Mouse (Mus musculus) forebrain, postnatal 0 days (tissue): ENCODE results near the gene 6030445D17Rik. TPM values are rescaled to one million over a fixed set of nuclear protein-coding genes. Genes with fewer than 3 reads are reported as not detected.

Source experiments
- ATAC-seq: fragments of 200-750 bp; cut with Nextera tagmentation; 2 replicates; pipeline ENCODE4 v1.8.0; 2017; ENCODE audit warnings: mild to moderate bottlenecking, moderate library complexity
- DNase-seq: peaks from one replicate; pipeline ENCODE4 v3.0.0-alpha.2; 2015
- H3K27ac ChIP-seq: fragments of 300-500 bp; sonication (generic); 2 replicates; pipeline ENCODE4 v1.5.1; 2014; ENCODE audit warnings: low read depth, mild to moderate bottlenecking, antibody characterized with exemption, low read length, moderate library complexity, mixed read lengths
- H3K27me3 ChIP-seq: fragments of 300-500 bp; sonication (generic); 2 replicates; pipeline ENCODE4 v1.6.1; 2014; ENCODE audit warnings: mild to moderate bottlenecking, low read length, mixed read lengths; ENCODE audit not compliant: insufficient read depth
- H3K36me3 ChIP-seq: fragments of 300-500 bp; sonication (generic); 2 replicates; pipeline ENCODE4 v1.6.1; 2014; ENCODE audit warnings: mild to moderate bottlenecking, moderate library complexity; ENCODE audit not compliant: insufficient read depth
- H3K4me1 ChIP-seq: fragments of 300-500 bp; sonication (generic); 2 replicates; pipeline ENCODE4 v1.6.1; 2014; ENCODE audit warnings: antibody characterized with exemption; ENCODE audit not compliant: insufficient read depth
- H3K4me2 ChIP-seq: fragments of 300-500 bp; sonication (generic); 2 replicates; pipeline ENCODE4 v1.6.1; 2014; ENCODE audit warnings: low read depth, mild to moderate bottlenecking, moderate library complexity
- H3K4me3 ChIP-seq: fragments of 300-500 bp; sonication (generic); 2 replicates; pipeline ENCODE4 v1.5.1; 2014; ENCODE audit warnings: low read depth, low read length, mixed read lengths
- H3K9ac ChIP-seq: fragments of 300-500 bp; sonication (generic); 2 replicates; pipeline ENCODE4 v1.6.1; 2014; ENCODE audit warnings: mild to moderate bottlenecking
- H3K9me3 ChIP-seq: fragments of 300-500 bp; sonication (generic); 2 replicates; pipeline ENCODE4 v1.6.1; 2016; ENCODE audit warnings: low read length
- CTCF ChIP-seq: sonication (generic); IDR thresholded peaks from 2 replicates; pipeline ENCODE4 v1.5.1; 2016; ENCODE audit warnings: antibody characterized with exemption, control low read depth, low read depth
- WGBS: fragments of 180-500 bp; shearing (Covaris S2); extraction: QIAGEN DNeasy Blood & Tissue Kit; methylation state at CpG from one replicate; pipeline ENCODE4 v1.1.7; 2014; 5-methylcytosine and 5-hydroxymethylcytosine counted together
- polyA plus RNA-seq: library from polyadenylated mRNA; unstranded; fragments of >200 nt; fragmentation: Nextera tagmentation; extraction: Ambion mirVana; gene quantifications from 2 replicates; pipeline ENCODE4 v1.2.1, GENCODE M21; 2015
- total RNA-seq: library from RNA; depleted of rRNA; stranded (reverse); fragments of >200 nt; gene quantifications from 2 replicates; pipeline ENCODE4 v1.2.3, GENCODE M21; 2014; rRNA removed

6030445D17Rik gene
- total and polyA plus RNA-seq, 2 experiments from 2014 or later = 0.23 to 0.29 TPM

DNA sequence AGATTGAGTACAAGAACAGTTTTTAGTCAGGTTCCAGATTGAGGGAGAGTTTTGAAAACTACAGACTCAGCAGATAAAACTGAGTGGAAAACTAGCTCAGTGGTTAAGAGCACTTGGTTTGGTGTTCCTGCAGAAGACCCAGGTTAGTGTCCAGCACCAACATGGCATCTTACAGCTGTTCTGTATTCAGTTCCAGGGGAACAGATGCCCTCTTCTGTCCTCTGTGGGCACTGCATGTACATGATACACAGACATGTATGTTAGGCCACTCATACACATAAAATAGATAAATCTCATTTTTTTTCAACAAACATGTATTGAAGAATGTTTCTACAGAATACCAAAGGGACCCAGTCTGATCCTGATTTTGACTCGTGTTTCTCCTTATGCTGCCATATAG is 47.8 kb downstream of the 6030445D17Rik start:
- no peaks in the 10 kb centered on the region for H3K9me3 ChIP-seq
- peak; percentile 33 for TF ChIP-seq CTCF
- no peaks in the 10 kb centered on the region for H3K27me3 ChIP-seq
- WGBS = 88% methylated on average over 1 of the region's 1 CpGs
- no peaks in the 10 kb centered on the region for H3K36me3 ChIP-seq
- no peak for DNase-seq
- no peak overlapping the region for H3K9ac ChIP-seq
- H3K27ac ChIP-seq = no peak overlapping the region
- no peaks in the 10 kb centered on the region for H3K4me1 ChIP-seq
- H3K4me3 ChIP-seq = no peak overlapping the region
- ATAC-seq = no peak
- H3K4me2 ChIP-seq = no peak overlapping the region

DNA sequence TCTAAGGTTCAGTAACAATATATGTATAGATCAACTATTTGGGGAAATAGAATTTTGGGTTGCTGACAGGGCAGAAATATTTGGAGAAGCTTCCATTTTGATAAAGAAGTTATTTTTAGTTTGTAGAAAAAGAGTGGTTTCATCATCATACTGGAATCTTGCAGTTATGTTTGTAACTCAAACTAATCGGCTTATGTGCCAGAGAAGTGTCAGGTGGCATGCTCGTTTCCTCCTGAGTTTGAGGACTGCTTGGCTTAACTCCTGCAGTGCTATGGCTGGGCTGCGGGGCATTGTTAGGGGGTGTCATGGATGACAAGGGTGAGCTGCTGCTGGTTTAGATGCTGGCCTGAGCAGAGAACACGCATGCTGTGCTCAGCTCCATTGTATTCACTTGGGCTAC is 49.7 kb downstream of the 6030445D17Rik start:
- Histone ChIP-seq H3K4me1 (no peaks in the 10 kb centered on the region), H3K4me2 (no peak overlapping the region), H3K9me3 (no peaks in the 10 kb centered on the region), H3K27ac (no peak overlapping the region), H3K4me3 (no peak overlapping the region), H3K9ac (no peak overlapping the region), H3K36me3 (no peaks in the 10 kb centered on the region), H3K27me3 (no peaks in the 10 kb centered on the region)
- ATAC-seq = no peak
- DNase-seq = no peak
- TF ChIP-seq CTCF = no peak
- 36% methylated on average over 4 of the region's 4 CpGs for WGBS

DNA sequence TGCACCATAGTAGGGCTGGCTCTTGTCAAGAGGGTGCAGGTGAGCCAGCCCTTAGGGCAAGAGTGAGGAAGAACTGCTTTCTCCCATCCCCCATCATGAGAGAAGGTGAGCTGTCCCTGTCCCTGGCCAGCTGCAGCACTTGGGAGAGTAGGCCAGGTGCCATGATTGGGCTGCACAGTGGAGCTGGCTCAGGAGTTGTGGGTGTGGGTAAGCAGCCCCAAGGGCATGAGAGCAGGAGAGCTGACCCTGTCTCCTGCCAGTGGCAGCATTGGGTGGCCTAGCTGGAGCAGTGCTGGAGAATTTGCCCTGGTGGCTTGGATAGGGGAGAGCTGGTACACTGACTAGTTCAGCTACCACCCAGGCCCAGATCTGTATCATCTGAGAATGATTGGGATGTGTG is 50.9 kb downstream of the 6030445D17Rik start:
- Histone ChIP-seq H3K27ac (no peak overlapping the region), H3K27me3 (no peaks in the 10 kb centered on the region), H3K9me3 (no peaks in the 10 kb centered on the region), H3K9ac (no peak overlapping the region), H3K4me3 (no peak overlapping the region), H3K4me2 (no peak overlapping the region), H3K36me3 (no peaks in the 10 kb centered on the region), H3K4me1 (no peaks in the 10 kb centered on the region)
- no peak for TF ChIP-seq CTCF
- ATAC-seq (no peak), DNase-seq (no peak)

Other genes starting within 250 kb of the 6030445D17Rik start
- 0.31 and 0.48 TPM in 2 replicates for gene Tcea3, start 214.5 kb upstream of the 6030445D17Rik start, total RNA-seq
- gene Tcea3, start 214.5 kb upstream of the 6030445D17Rik start, polyA plus RNA-seq = 1.6 and 1.9 TPM in 2 replicates
- gene Zfp46, start 177.6 kb upstream of the 6030445D17Rik start, total RNA-seq = 72.6 and 73.1 TPM in 2 replicates
- gene Zfp46, start 177.6 kb upstream of the 6030445D17Rik start, polyA plus RNA-seq = 23.6 and 31.0 TPM in 2 replicates
- gene Hnrnpr, start 151.3 kb upstream of the 6030445D17Rik start, total RNA-seq = 162 and 169 TPM in 2 replicates
- 175 and 214 TPM in 2 replicates for gene Hnrnpr, start 151.3 kb upstream of the 6030445D17Rik start, polyA plus RNA-seq
- 2.0 and 2.4 TPM in 2 replicates for gene Htr1d, start 38.7 kb upstream of the 6030445D17Rik start, total RNA-seq
- gene Htr1d, start 38.7 kb upstream of the 6030445D17Rik start, polyA plus RNA-seq = 2.4 and 3.1 TPM in 2 replicates
- 11.6 and 20.8 TPM in 2 replicates for gene Luzp1, start 7.5 kb downstream of the 6030445D17Rik start, total RNA-seq
- gene Luzp1, start 7.5 kb downstream of the 6030445D17Rik start, polyA plus RNA-seq = 34.8 and 50.0 TPM in 2 replicates
- gene Kdm1a, start 140.5 kb downstream of the 6030445D17Rik start, total RNA-seq = 216 and 242 TPM in 2 replicates
- gene Kdm1a, start 140.5 kb downstream of the 6030445D17Rik start, polyA plus RNA-seq = 46.6 and 51.9 TPM in 2 replicates
- not detected in 2 replicates for gene Tex46, start 148.2 kb downstream of the 6030445D17Rik start, total RNA-seq
- not detected in 2 replicates for gene Tex46, start 148.2 kb downstream of the 6030445D17Rik start, polyA plus RNA-seq
- 0.15 and 0.24 TPM in 2 replicates for gene Lactbl1, start 160.4 kb downstream of the 6030445D17Rik start, total RNA-seq
- 0.05 and 0.10 TPM in 2 replicates for gene Lactbl1, start 160.4 kb downstream of the 6030445D17Rik start, polyA plus RNA-seq